Mouse (Mus musculus): ENCODE results near the gene Pglyrp2. TPM values are rescaled to one million over a fixed set of nuclear protein-coding genes. Genes with fewer than 3 reads are reported as not detected.

The Pglyrp2 gene
- polyA plus RNA-seq, 1 experiment from 2014 or later = 12.9 TPM

- no peaks in the 10 kb centered on the region; the same call in 1 of the 2 replicates for H3K27me3 ChIP-seq (ENCODE audit: control insufficient read depth, insufficient read depth, low read depth, low read length)
- no peak overlapping the region for H3K27ac ChIP-seq (ENCODE audit: low read length)
- H3K4me1 ChIP-seq (ENCODE audit: control insufficient read depth, low read depth, low read length) = peaks cover 2% of the 10 kb centered on the region
- no peak overlapping the region for H3K9ac ChIP-seq (ENCODE audit: low read depth, low read length)
- no peak overlapping the region for H3K4me3 ChIP-seq (ENCODE audit: low read depth, low read length)
- no peak overlapping the region for H3K4me2 ChIP-seq (ENCODE audit: low read depth, low read length)
- no peaks in the 10 kb centered on the region for H3K9me3 ChIP-seq (replicated peaks; ENCODE audit: control insufficient read depth, low read length)
- no peaks in the 10 kb centered on the region for H3K36me3 ChIP-seq (ENCODE audit: control insufficient read depth, insufficient read depth)
- no peak for ATAC-seq (ENCODE audit: low read depth)
These were observed 23.2 kb upstream of the Pglyrp2 start for GRCm38 (mm10) chr17:32447195-32447594.

GRCm38 (mm10) chr17:32445016-32445415, 21.0 kb upstream of the Pglyrp2 start:
- no peaks in the 10 kb centered on the region for H3K9me3 ChIP-seq (replicated peaks; ENCODE audit: control insufficient read depth, low read length)
- H3K4me1 ChIP-seq (ENCODE audit: control insufficient read depth, low read depth, low read length) = no peaks in the 10 kb centered on the region
- no peak overlapping the region for H3K4me3 ChIP-seq (ENCODE audit: low read depth, low read length)
- no peaks in the 10 kb centered on the region; the same call in 1 of the 2 replicates for H3K27me3 ChIP-seq (ENCODE audit: control insufficient read depth, insufficient read depth, low read depth, low read length)
- no peak for ATAC-seq (ENCODE audit: low read depth)
- H3K4me2 ChIP-seq (ENCODE audit: low read depth, low read length) = no peak overlapping the region
- 60% methylated on average over 5 of the region's 5 CpGs for WGBS (ENCODE audit: insufficient replicate concordance)
- H3K36me3 ChIP-seq (ENCODE audit: control insufficient read depth, insufficient read depth) = no peaks in the 10 kb centered on the region
- H3K27ac ChIP-seq (ENCODE audit: low read length) = no peak overlapping the region
- H3K9ac ChIP-seq (ENCODE audit: low read depth, low read length) = no peak overlapping the region

- Histone ChIP-seq H3K4me2 (ENCODE audit: low read depth, low read length) (no peak overlapping the region), H3K36me3 (ENCODE audit: control insufficient read depth, insufficient read depth) (no peaks in the 10 kb centered on the region), H3K9me3 (replicated peaks; ENCODE audit: control insufficient read depth, low read length) (no peaks in the 10 kb centered on the region), H3K27me3 (ENCODE audit: control insufficient read depth, insufficient read depth, low read depth, low read length) (no peaks in the 10 kb centered on the region; the same call in none of the 2 replicates), H3K4me1 (ENCODE audit: control insufficient read depth, low read depth, low read length) (no peaks in the 10 kb centered on the region), H3K9ac (ENCODE audit: low read depth, low read length) (no peak overlapping the region), H3K27ac (ENCODE audit: low read length) (no peak overlapping the region), H3K4me3 (ENCODE audit: low read depth, low read length) (no peak overlapping the region)
- 40% methylated on average over 6 of the region's 6 CpGs for WGBS (ENCODE audit: insufficient replicate concordance)
- ATAC-seq (ENCODE audit: low read depth) = no peak
These were observed 19.3 kb upstream of the Pglyrp2 start for GRCm38 (mm10) chr17:32443245-32443644.

GRCm38 (mm10) chr17:32437106-32437505, 13.1 kb upstream of the Pglyrp2 start:
- H3K27me3 ChIP-seq (ENCODE audit: control insufficient read depth, insufficient read depth, low read depth, low read length) = no peaks in the 10 kb centered on the region; the same call in 1 of the 2 replicates
- H3K4me1 ChIP-seq (ENCODE audit: control insufficient read depth, low read depth, low read length) = no peaks in the 10 kb centered on the region
- no peak overlapping the region for H3K9ac ChIP-seq (ENCODE audit: low read depth, low read length)
- no peak overlapping the region for H3K4me2 ChIP-seq (ENCODE audit: low read depth, low read length)
- WGBS (ENCODE audit: insufficient replicate concordance) = 78% methylated on average over 4 of the region's 4 CpGs
- H3K36me3 ChIP-seq (ENCODE audit: control insufficient read depth, insufficient read depth) = no peaks in the 10 kb centered on the region
- H3K27ac ChIP-seq (ENCODE audit: low read length) = no peak overlapping the region
- H3K9me3 ChIP-seq (replicated peaks; ENCODE audit: control insufficient read depth, low read length) = no peaks in the 10 kb centered on the region
- ATAC-seq (ENCODE audit: low read depth) = no peak
- H3K4me3 ChIP-seq (ENCODE audit: low read depth, low read length) = no peak overlapping the region

GRCm38 (mm10) chr17:32435151-32435550, 11.2 kb upstream of the Pglyrp2 start:
- Histone ChIP-seq H3K36me3 (ENCODE audit: control insufficient read depth, insufficient read depth) (no peaks in the 10 kb centered on the region), H3K27me3 (ENCODE audit: control insufficient read depth, insufficient read depth, low read depth, low read length) (no peaks in the 10 kb centered on the region; the same call in 1 of the 2 replicates), H3K9ac (ENCODE audit: low read depth, low read length) (no peak overlapping the region), H3K4me1 (ENCODE audit: control insufficient read depth, low read depth, low read length) (no peaks in the 10 kb centered on the region), H3K9me3 (replicated peaks; ENCODE audit: control insufficient read depth, low read length) (no peaks in the 10 kb centered on the region), H3K4me3 (ENCODE audit: low read depth, low read length) (no peak overlapping the region), H3K27ac (ENCODE audit: low read length) (no peak overlapping the region), H3K4me2 (ENCODE audit: low read depth, low read length) (no peak overlapping the region)
- WGBS (ENCODE audit: insufficient replicate concordance) = 60% methylated on average over 5 of the region's 5 CpGs
- ATAC-seq (ENCODE audit: low read depth) = no peak

GRCm38 (mm10) chr17:32434324-32434723, 10.4 kb upstream of the Pglyrp2 start:
- ATAC-seq (ENCODE audit: low read depth) = no peak
- no peak overlapping the region for H3K4me2 ChIP-seq (ENCODE audit: low read depth, low read length)
- no peaks in the 10 kb centered on the region for H3K36me3 ChIP-seq (ENCODE audit: control insufficient read depth, insufficient read depth)
- H3K27me3 ChIP-seq (ENCODE audit: control insufficient read depth, insufficient read depth, low read depth, low read length) = no peaks in the 10 kb centered on the region
- H3K9ac ChIP-seq (ENCODE audit: low read depth, low read length) = no peak overlapping the region
- no peak overlapping the region for H3K27ac ChIP-seq (ENCODE audit: low read length)
- no peaks in the 10 kb centered on the region for H3K4me1 ChIP-seq (ENCODE audit: control insufficient read depth, low read depth, low read length)
- no peak overlapping the region for H3K4me3 ChIP-seq (ENCODE audit: low read depth, low read length)
- WGBS (ENCODE audit: insufficient replicate concordance) = 40% methylated on average over 4 of the region's 4 CpGs
- H3K9me3 ChIP-seq (replicated peaks; ENCODE audit: control insufficient read depth, low read length) = no peaks in the 10 kb centered on the region

GRCm38 (mm10) chr17:32431972-32432371, 8.0 kb upstream of the Pglyrp2 start:
- no peaks in the 10 kb centered on the region for H3K27me3 ChIP-seq (ENCODE audit: control insufficient read depth, insufficient read depth, low read depth, low read length)
- no peaks in the 10 kb centered on the region for H3K9me3 ChIP-seq (replicated peaks; ENCODE audit: control insufficient read depth, low read length)
- ATAC-seq (ENCODE audit: low read depth) = no peak
- no peaks in the 10 kb centered on the region; the same call in 1 of the 2 replicates for H3K4me1 ChIP-seq (ENCODE audit: control insufficient read depth, low read depth, low read length)
- H3K27ac ChIP-seq (ENCODE audit: low read length) = no peak overlapping the region
- no peak overlapping the region for H3K4me3 ChIP-seq (ENCODE audit: low read depth, low read length)
- whole genome bisulfite sequencing (ENCODE audit: insufficient replicate concordance) = 42% methylated on average over 3 of the region's 3 CpGs
- no peak overlapping the region for H3K9ac ChIP-seq (ENCODE audit: low read depth, low read length)
- no peak overlapping the region for H3K4me2 ChIP-seq (ENCODE audit: low read depth, low read length)
- no peaks in the 10 kb centered on the region for H3K36me3 ChIP-seq (ENCODE audit: control insufficient read depth, insufficient read depth)

- H3K4me3 ChIP-seq (ENCODE audit: low read depth, low read length) = no peak overlapping the region
- H3K27me3 ChIP-seq (ENCODE audit: control insufficient read depth, insufficient read depth, low read depth, low read length) = no peaks in the 10 kb centered on the region
- no peaks in the 10 kb centered on the region; the same call in 1 of the 2 replicates for H3K4me1 ChIP-seq (ENCODE audit: control insufficient read depth, low read depth, low read length)
- H3K9ac ChIP-seq (ENCODE audit: low read depth, low read length) = no peak overlapping the region
- no peaks in the 10 kb centered on the region for H3K36me3 ChIP-seq (ENCODE audit: control insufficient read depth, insufficient read depth)
- no peak overlapping the region for H3K4me2 ChIP-seq (ENCODE audit: low read depth, low read length)
- H3K9me3 ChIP-seq (replicated peaks; ENCODE audit: control insufficient read depth, low read length) = no peaks in the 10 kb centered on the region
- ATAC-seq (ENCODE audit: low read depth) = peak; percentile 78
- no peak overlapping the region for H3K27ac ChIP-seq (ENCODE audit: low read length)
These were observed 2.6 kb upstream of the Pglyrp2 start for GRCm38 (mm10) chr17:32426610-32427009.

GRCm38 (mm10) chr17:32420781-32421180, 3.2 kb downstream of the Pglyrp2 start:
- peak; percentile 74 for ATAC-seq (ENCODE audit: low read depth)
- H3K27me3 ChIP-seq (ENCODE audit: control insufficient read depth, insufficient read depth, low read depth, low read length) = no peaks in the 10 kb centered on the region

More at GRCm38 (mm10) chr17:32420781-32421180, 3.2 kb downstream of the Pglyrp2 start:
- Histone ChIP-seq H3K36me3 (ENCODE audit: control insufficient read depth, insufficient read depth) (no peaks in the 10 kb centered on the region), H3K9ac (ENCODE audit: low read depth, low read length) (no peak overlapping the region), H3K4me2 (ENCODE audit: low read depth, low read length) (peak overlapping the region; percentile 1; the same call in 1 of the 2 replicates), H3K4me1 (ENCODE audit: control insufficient read depth, low read depth, low read length) (no peaks in the 10 kb centered on the region; the same call in 1 of the 2 replicates), H3K9me3 (replicated peaks; ENCODE audit: control insufficient read depth, low read length) (no peaks in the 10 kb centered on the region), H3K27ac (ENCODE audit: low read length) (no peak overlapping the region), H3K4me3 (ENCODE audit: low read depth, low read length) (peak overlapping the region; percentile 7; the same call in 1 of the 2 replicates)
- 64% methylated on average over 8 of the region's 8 CpGs for WGBS (ENCODE audit: insufficient replicate concordance)

Data from liver, embryonic 16.5 days (tissue).